Mouse (Mus musculus) layer of hippocampus, postnatal 25 days (tissue): ENCODE measurements around the gene Gm10300. TPM values are rescaled to one million over a fixed set of nuclear protein-coding genes. Genes with fewer than 3 reads are reported as not detected.
A peak's percentile ranks its signal among the peaks of the same experiment; 100 is the strongest.

Experiments
- DNase-seq, 2 experiments: peaks; one replicate each; pipeline ENCODE4 v3.0.0; 2022; ENCODE audit warnings: mixed read lengths in 2 of 2, low spot score in 1 of 2; ENCODE audit errors: extremely low spot score in 1 of 2
- total RNA-seq, 2 experiments: library from RNA; stranded (reverse); gene quantifications; 2 replicates each; pipeline ENCODE4 v1.2.3; 2021

Gene Gm10300
- total RNA-seq, 2 experiments from 2014 or later: not detected

GRCm38 (mm10) chr4:132077445-132077844 is 2.9 kb downstream of the Gm10300 start:
- no peak for DNase-seq

GRCm38 (mm10) chr4:132078296-132078714 is 3.8 kb downstream of the Gm10300 start:
- DNase-seq: no peak

GRCm38 (mm10) chr4:132079555-132080275 is 5.2 kb downstream of the Gm10300 start:
- DNase-seq: peak; percentile 42 to 75

- no peak for DNase-seq
Observed at GRCm38 (mm10) chr4:132080492-132080983, 6.0 kb downstream of the Gm10300 start.

GRCm38 (mm10) chr4:132085114-132085513 is 10.6 kb downstream of the Gm10300 start:
- no peak for DNase-seq

- DNase-seq: peak in 1 of 2 experiments; percentile 68
Observed at GRCm38 (mm10) chr4:132088921-132089320, 14.4 kb downstream of the Gm10300 start.

- DNase-seq: no peak
Observed at GRCm38 (mm10) chr4:132093136-132093535, 18.6 kb downstream of the Gm10300 start.

- DNase-seq: no peak
Observed at GRCm38 (mm10) chr4:132093928-132094327, 19.4 kb downstream of the Gm10300 start.

- DNase-seq: no peak
Observed at GRCm38 (mm10) chr4:132095043-132095442, 20.5 kb downstream of the Gm10300 start.

GRCm38 (mm10) chr4:132099548-132099947 is 25.1 kb downstream of the Gm10300 start:
- no peak for DNase-seq

GRCm38 (mm10) chr4:132101152-132101551 is 26.7 kb downstream of the Gm10300 start:
- DNase-seq: no peak

- DNase-seq: no peak
Observed at GRCm38 (mm10) chr4:132108221-132108620, 33.7 kb downstream of the Gm10300 start.

- no peak for DNase-seq
Observed at GRCm38 (mm10) chr4:132111227-132111626, 36.7 kb downstream of the Gm10300 start.

GRCm38 (mm10) chr4:132113411-132114095 is 39.1 kb downstream of the Gm10300 start:
- no peak for DNase-seq

GRCm38 (mm10) chr4:132116315-132116714 is 41.8 kb downstream of the Gm10300 start:
- DNase-seq: no peak

GRCm38 (mm10) chr4:132119566-132119965 is 45.1 kb downstream of the Gm10300 start:
- DNase-seq: no peak

- no peak for DNase-seq
Observed at GRCm38 (mm10) chr4:132121674-132122073, 47.2 kb downstream of the Gm10300 start.

GRCm38 (mm10) chr4:132123166-132123565 is 48.7 kb downstream of the Gm10300 start:
- no peak for DNase-seq
